ENCODE assay signal across 31 mouse cellular contexts in the genomic region with DNA sequence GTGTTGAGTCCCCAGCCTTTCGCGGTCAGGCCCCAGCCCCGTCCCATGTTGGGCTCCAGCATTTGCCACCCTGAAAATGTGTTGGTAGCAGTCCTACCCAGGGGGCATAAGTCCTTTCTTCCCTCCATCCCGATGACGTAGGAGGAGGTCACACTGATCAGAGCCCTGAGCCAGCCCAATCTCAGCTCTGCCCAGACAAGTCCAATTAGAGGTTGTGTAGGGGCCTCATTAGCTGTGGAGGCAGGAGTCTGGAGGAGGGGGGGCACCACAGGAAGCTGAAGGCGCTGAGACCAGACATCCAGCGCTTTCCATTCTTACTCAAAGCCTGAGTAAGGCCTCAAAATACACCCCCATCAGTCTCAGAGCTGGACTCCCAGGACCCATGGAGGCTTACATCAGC. TPM values are rescaled to one million over a fixed set of nuclear protein-coding genes. Genes with fewer than 3 reads are reported as not detected.
"Had no signal": no experiment of that assay in that cellular context is flagged by ENCODE, and none has a peak within 500 bp of the region (broad histone marks: within the 10 kb centered on the region; RNA-seq: fewer than 3 reads in every experiment).

No protein-coding gene starts in this region.

- H3K27ac ChIP-seq: gastrocnemius, adult 2 months; heart, embryonic 10.5 days; hindbrain, embryonic 13.5 days; hindbrain, embryonic 15.5 days; intestine, embryonic 15.5 days; kidney, embryonic 15.5 days; kidney, postnatal 0 days; left cerebral cortex, adult 2 months; liver, embryonic 13.5 days had no signal

- DNase-seq: gastrocnemius, adult 2 months; gastrocnemius, postnatal 10 days; gastrocnemius, postnatal 25 days; heart, adult 18-20 months; heart, postnatal 10 days; heart, postnatal 4 days; kidney, adult 2 months; kidney, adult 9 months; kidney, postnatal 14 days; kidney, postnatal 36 days; layer of hippocampus, adult 9-11 months; layer of hippocampus, postnatal 36 days; liver; liver, embryonic 13.5 days had no signal

- H3K9ac ChIP-seq: hindbrain, embryonic 15.5 days; intestine, embryonic 15.5 days; kidney, embryonic 15.5 days; liver, embryonic 13.5 days had no signal

- H3K4me2 ChIP-seq: heart, embryonic 12.5 days; hindbrain, embryonic 13.5 days; hindbrain, embryonic 15.5 days; intestine, embryonic 15.5 days; kidney, embryonic 15.5 days; liver, embryonic 11.5 days; liver, embryonic 13.5 days had no signal

- H3K36me3 ChIP-seq: heart, embryonic 10.5 days; heart, embryonic 12.5 days; hindbrain, embryonic 13.5 days; hindbrain, embryonic 15.5 days; intestine, embryonic 15.5 days; kidney, embryonic 15.5 days; liver, embryonic 13.5 days had no signal

- H3K9me3 ChIP-seq: heart, embryonic 10.5 days; heart, embryonic 12.5 days; hindbrain, embryonic 13.5 days; hindbrain, embryonic 15.5 days; intestine, embryonic 15.5 days; kidney, embryonic 15.5 days; liver, embryonic 13.5 days had no signal

- ATAC-seq: inflammation-experienced regulatory T-cells, adult 6 months; intestine, embryonic 15.5 days; intestine, postnatal 0 days had no signal

- H3K4me3 ChIP-seq: gastrocnemius, adult 2 months; heart, embryonic 10.5 days; heart, embryonic 12.5 days; hindbrain, embryonic 13.5 days; hindbrain, embryonic 15.5 days; intestine, embryonic 15.5 days; kidney, embryonic 15.5 days; left cerebral cortex, adult 2 months; liver, embryonic 13.5 days had no signal

RNA-seq across cellular contexts. Expression of gene Pth2, which starts 5.1 kb away (rescaled TPM):
- polyA plus RNA-seq: hindbrain, embryonic 11.5 days; inflammation-experienced regulatory T-cells, adult 6 months; intestine, embryonic 15.5 days; intestine, postnatal 0 days; kidney, adult 2 months; kidney, embryonic 15.5 days; kidney, postnatal 0 days; large intestine, adult 2 months; limb, embryonic 11.5 days; limb, embryonic 14.5 days; liver, embryonic 11.5 days; liver, embryonic 13.5 days had no signal

RNA-seq across cellular contexts. Expression of gene Gfy, which starts 6.6 kb away (rescaled TPM):
- polyA plus RNA-seq: heart, embryonic 10.5 days; heart, embryonic 12.5 days; heart, embryonic 14.5 days; heart, embryonic 16.5 days; hindbrain, embryonic 11.5 days; hindbrain, embryonic 13.5 days; hindbrain, embryonic 15.5 days; inflammation-experienced regulatory T-cells, adult 6 months; intestine, embryonic 15.5 days; intestine, postnatal 0 days; kidney, adult 2 months; kidney, embryonic 15.5 days; kidney, postnatal 0 days; large intestine, adult 2 months; limb, embryonic 11.5 days; liver, embryonic 11.5 days; liver, embryonic 13.5 days had no signal

RNA-seq across cellular contexts. Expression of gene Ccdc155, which starts 18.8 kb away (rescaled TPM):
- polyA plus RNA-seq: intestine, postnatal 0 days had no signal

RNA-seq across cellular contexts. Expression of gene Slc17a7, which starts 22.2 kb away (rescaled TPM):
- polyA plus RNA-seq: intestine, postnatal 0 days; kidney, adult 2 months; liver, embryonic 13.5 days had no signal
